Mouse (Mus musculus): ENCODE measurements around the gene Nop16.
"Not testable (repeated sequence)": the region's sequence is repeated elsewhere in the genome, so short reads cannot be mapped to it uniquely, and the experiment has no call there.

The Nop16 gene

GRCm38 (mm10) chr13:54589996-54590951 is at the start of gene Nop16, which contains the start of gene Higd2a:
TSS of gene Nop16 (minus strand) at chr13:54590090.
TSS of gene Higd2a (plus strand) at chr13:54590207.
- peak; percentile 97 to 99 for DNase-seq (ENCODE audit: low spot score in 2 of 2)

GRCm38 (mm10) chr13:54635011-54635410 is 45.1 kb upstream of the Nop16 start:
- no peak for DNase-seq (ENCODE audit: low spot score in 2 of 2)

- no peak for DNase-seq (ENCODE audit: low spot score in 2 of 2)
Measured at GRCm38 (mm10) chr13:54632731-54633277, 42.9 kb upstream of the Nop16 start.

GRCm38 (mm10) chr13:54629128-54629527 is 39.2 kb upstream of the Nop16 start:
- DNase-seq (ENCODE audit: low spot score in 2 of 2): no peak

DNA sequence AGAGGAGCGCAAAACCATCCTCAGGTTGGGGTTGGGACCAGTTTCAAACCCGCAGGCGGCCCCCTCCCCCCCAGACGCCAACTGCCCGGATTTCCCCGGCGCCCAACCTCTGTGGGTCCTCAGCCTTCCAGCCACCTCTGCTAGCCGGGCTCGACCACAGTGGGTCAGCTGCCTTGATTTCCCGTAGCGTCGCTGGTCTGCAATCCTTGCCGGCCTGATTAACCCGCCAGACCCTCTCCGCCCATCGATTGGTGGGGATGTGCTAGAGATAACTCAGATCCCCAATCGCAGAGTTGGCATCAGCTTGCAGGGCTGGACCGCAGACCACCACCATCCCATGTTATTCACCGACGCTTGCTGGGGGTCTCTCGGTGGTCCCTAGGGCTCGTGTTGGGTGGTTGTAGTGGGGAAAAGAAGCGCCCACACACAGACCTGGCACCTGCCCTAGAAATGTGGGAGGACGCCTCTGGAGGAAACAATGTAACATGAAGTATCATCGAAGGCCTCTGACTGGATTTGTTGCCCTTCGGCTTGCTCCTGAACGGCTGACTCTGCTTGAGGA is 32.2 kb upstream of the Nop16 start:
- DNase-seq (ENCODE audit: low spot score in 2 of 2): peak in 1 of 2 experiments; percentile 6

DNA sequence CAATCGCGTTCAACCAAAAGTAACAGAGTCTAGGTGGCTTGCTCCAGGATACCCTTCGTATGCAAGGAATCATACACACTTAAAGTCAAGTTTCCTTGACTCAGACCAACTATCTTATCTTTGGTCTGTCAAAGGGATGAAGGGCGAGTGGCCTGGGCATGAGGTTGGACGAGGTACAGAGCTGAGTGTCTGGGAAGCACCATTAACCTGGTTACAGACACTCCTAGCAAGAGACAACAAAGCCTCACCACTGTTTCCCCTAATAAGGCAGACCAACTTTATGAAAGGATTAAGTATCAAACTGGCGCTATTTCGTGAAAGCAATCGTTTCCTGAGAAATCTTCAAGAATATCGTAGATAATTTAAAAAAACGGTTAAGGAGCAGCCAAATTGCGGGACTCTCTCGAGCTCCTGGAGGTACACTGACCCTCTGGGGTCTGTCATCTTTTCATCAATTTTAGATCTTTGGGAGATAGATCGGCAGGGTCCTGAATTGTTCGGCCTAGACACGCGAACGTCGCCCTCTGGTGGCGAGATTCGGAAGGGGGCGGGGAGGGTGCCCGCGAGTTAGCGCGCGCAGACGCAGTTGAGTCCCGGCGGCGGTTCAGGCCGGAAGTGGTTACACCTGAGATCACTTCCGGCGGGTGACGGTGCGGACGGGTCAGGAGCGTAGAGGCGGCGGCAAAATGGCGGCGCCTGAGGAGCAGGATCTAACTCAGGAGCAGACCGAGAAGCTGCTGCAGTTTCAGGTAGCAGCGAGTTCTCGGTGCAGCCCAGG is 31.5 kb upstream of the Nop16 start, which contains the start of gene Faf2:
TSS of gene Faf2 (plus strand) at position 630 of the 778 bp plus-strand sequence.
- DNase-seq (ENCODE audit: low spot score in 2 of 2): peak; percentile 94 to 96

GRCm38 (mm10) chr13:54616998-54617397 is 27.1 kb upstream of the Nop16 start:
- DNase-seq (ENCODE audit: low spot score in 2 of 2): no peak

GRCm38 (mm10) chr13:54616307-54616706 is 26.4 kb upstream of the Nop16 start:
- no peak for DNase-seq (ENCODE audit: low spot score in 2 of 2)

DNA sequence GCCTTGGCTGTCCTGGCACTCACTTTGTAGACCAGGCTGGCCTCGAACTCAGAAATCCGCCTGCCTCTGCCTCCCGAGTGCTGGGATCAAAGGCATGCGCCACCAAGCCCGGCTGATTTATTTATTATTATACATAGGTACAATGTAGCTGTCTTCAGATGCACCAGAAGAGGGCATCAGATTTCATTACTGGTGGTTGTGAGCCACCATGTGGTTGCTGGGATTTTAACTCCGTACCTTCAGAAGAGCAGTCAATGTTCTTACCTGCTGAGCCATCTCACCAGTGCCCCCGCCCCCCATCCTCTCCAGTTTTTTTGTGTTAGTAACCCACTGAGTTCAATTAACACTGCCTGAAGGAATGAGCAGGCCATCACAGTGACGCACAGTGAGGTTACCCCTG is 23.3 kb upstream of the Nop16 start:
- DNase-seq (ENCODE audit: low spot score in 2 of 2): not testable (repeated sequence)

GRCm38 (mm10) chr13:54610972-54611754 is 21.3 kb upstream of the Nop16 start, which contains the start of gene Cltb:
TSS of gene Cltb (minus strand) at chr13:54611344.
- DNase-seq (ENCODE audit: low spot score in 2 of 2): peak; percentile 69 to 72

GRCm38 (mm10) chr13:54610613-54610971 is 20.7 kb upstream of the Nop16 start:
- DNase-seq (ENCODE audit: low spot score in 2 of 2): no peak

DNA sequence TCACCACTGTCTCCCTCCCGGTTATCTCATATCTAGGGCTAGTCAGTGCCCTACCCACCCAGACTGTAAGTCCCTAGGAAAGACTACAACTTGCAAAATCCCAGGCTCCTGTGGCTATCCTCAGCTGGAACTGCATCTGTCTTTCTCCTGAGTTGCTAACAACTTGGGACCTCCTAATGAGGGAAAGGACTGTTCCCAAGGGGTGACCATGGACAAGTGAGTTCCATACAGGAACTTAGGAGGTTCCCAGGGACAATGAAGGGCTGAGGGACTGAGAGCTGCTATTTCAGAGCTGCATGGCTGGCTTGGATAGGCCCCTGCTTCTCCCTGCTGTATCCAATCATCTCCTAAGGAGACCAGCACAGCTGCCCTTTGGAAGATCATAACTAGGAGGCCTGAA is 19.4 kb upstream of the Nop16 start:
- DNase-seq (ENCODE audit: low spot score in 2 of 2): no peak

DNA sequence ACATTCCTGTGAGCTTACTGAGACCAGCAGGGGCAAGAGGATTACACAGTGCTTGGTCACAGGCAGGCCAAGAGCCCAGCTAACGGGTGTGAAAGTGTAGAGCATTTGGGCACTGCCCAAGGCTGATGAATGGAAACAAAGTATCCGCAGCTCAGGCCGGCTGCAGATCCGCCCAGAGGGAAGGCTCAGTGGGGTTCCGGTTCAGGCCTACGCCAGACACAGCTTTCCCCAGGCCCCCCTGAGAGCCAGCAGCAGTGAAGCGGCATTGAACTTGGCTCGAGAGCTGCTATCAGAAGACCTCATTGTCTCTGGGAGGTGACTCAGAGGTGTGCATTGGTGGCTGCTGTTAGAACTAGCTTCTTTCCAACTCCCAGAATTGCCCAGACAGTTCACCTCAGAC is 18.8 kb upstream of the Nop16 start:
- no peak for DNase-seq (ENCODE audit: low spot score in 2 of 2)

- DNase-seq (ENCODE audit: low spot score in 2 of 2): no peak
Measured at GRCm38 (mm10) chr13:54608002-54608401, 18.1 kb upstream of the Nop16 start.

GRCm38 (mm10) chr13:54607204-54607603 is 17.3 kb upstream of the Nop16 start:
- DNase-seq (ENCODE audit: low spot score in 2 of 2): no peak

DNA sequence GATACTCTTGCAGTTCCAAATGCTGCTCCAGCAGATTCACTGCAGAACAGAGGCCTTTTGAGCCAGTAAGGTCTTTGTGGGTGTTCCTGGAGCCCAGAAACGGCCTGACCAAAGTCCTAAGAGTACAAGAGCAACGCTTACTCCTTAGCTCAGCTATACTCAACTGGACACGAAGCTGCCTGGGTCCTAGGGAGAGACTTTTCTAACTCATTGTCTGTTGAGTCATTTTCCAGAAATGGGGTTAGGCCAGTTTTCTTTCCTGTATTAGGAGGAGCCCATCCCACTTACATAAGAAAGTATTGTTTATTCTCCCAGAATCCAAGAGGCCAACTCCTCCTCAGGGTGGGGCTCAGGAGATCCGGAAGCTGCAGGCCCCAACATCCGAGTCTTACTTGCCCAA is 15.5 kb upstream of the Nop16 start:
- no peak for DNase-seq (ENCODE audit: low spot score in 2 of 2)

DNA sequence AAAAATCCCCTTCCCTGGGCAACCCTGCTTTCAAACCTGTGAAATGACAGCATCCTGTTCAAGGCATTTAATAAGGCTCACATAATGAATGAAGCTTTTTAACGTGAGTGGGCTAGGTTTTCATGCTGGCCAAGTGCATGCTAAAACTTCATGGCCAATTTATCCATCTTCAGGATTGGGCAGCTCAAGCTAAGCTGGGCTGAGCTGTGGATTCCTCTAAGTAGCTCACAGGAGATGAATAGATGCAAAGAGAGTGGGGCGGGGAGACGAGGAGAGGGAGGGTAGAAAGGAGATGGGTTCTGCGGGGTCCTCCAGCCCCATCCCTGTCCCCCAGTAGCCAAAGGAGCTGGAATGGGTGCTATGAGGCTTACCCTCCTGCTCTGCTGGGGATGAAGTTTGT is 14.3 kb upstream of the Nop16 start:
- no peak for DNase-seq (ENCODE audit: low spot score in 2 of 2)

GRCm38 (mm10) chr13:54603501-54603900 is 13.6 kb upstream of the Nop16 start:
- DNase-seq (ENCODE audit: low spot score in 2 of 2): no peak

DNA sequence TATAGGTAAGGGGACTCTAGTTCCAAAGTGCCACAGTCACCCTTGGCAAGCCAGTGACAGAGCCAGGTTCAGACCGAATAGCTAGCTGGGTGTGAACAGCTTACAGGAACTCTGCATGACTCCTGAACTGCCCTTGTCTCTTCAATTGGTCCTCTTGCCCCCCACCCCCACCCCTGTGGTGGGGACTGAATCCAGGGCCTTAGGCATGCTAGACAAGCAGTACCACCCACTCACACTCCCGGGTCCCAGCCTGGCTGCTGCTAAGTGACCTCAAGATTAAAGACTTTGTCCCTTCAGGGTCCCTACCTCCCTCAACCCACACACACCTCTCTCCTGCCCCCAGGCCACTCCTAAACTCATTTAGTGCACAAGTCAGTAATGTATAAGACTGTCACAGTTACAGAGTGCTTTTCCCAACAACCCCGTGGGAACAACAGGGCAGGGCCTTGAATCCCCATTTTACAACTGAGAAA is 12.8 kb upstream of the Nop16 start:
- no peak for DNase-seq (ENCODE audit: low spot score in 2 of 2)

DNA sequence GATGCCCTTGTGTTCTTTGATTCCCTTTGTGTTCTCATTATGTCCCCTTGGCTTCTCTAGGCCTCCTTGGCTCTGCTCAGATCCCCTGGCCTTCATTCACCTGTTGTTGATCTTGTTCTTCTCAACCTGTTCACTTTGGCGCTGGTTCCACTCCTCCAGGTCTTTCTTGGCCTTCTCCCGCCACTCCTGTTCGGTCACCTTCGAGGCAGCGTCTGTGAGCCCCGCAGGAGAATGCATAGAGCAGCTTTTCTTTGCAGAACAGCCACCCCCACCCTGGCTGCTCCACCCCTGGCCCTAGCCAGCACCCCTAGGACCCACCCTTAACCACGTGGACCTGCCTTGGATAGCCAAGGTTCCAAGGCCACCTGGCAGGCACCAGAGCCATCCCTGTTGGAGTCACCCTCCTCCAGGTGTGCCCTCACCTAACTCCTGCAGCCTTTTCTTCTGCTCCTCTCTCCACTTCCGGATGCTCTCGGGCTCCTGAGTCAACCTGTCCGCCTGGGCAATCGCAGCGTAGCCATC is 8.8 kb upstream of the Nop16 start:
- DNase-seq (ENCODE audit: low spot score in 2 of 2): no peak

DNA sequence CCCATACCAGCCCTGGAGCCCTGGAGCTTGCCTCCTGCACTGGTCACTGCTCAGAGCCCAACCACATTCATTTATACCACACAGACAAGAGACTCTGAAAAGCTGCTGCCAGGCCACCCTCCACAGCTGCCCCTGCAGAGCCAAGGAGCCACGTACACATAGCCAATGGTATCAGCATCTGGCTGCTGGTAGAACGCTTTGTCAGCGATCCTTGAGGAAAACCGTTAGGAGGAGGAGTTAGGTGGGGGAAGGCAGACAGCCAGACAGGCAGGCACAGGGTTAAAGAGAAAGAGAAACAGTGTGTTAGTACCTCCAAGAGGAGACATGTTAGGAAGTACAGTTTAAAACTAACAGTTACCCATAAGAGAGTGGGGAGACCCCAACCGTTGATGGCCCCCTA is 7.0 kb upstream of the Nop16 start:
- no peak for DNase-seq (ENCODE audit: low spot score in 2 of 2)
